Comparison of ENCODE assay signal across 14 mouse cellular contexts in the genomic region with DNA sequence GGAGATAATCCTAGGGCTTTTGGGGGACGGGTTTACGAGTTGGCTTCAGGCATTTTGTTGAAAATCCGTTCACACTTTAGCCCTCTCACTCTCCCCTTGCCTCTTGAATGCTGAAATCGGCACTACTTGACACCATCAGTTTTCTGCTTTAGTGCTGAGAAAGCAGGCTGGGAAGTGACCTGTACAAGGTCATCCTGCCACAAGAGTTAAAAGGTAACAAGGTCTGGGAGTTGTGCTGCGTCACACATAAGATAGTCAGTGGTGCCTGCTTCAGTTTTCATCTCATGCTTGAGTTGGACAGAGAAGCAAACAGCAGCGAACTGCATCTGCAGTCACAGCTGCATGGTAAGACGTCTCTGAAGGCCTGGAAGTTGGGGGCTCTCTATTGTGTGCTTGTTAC. TPM values are rescaled to one million over a fixed set of nuclear protein-coding genes. Genes with fewer than 3 reads are reported as not detected.
DNase-seq lines count a peak whose midpoint lies in the region; ATAC-seq and TF ChIP-seq lines count a peak whose summit lies in the region.
"Had no signal": no experiment of that assay in that cellular context is flagged by ENCODE, and none has a peak within 500 bp of the region (broad histone marks: within the 10 kb centered on the region; RNA-seq: fewer than 3 reads in every experiment).

No protein-coding gene starts in this region.

- H3K4me3 ChIP-seq in heart, embryonic 12.5 days: no peak overlapping the region
- no peak overlapping the region for H3K4me3 ChIP-seq in brown adipose tissue, adult 24 weeks (ENCODE audit: insufficient read depth, low read depth, low read length)
- no peak overlapping the region for H3K4me3 ChIP-seq in heart, postnatal 0 days (ENCODE audit: low read depth, low read length)
- H3K4me3 ChIP-seq: forebrain, embryonic 13.5 days; midbrain, embryonic 12.5 days; myocyte; stomach, embryonic 15.5 days had no signal

- H3K4me2 ChIP-seq in heart, embryonic 12.5 days: no peak overlapping the region
- H3K4me2 ChIP-seq in heart, postnatal 0 days (ENCODE audit: low read depth, low read length): no peak overlapping the region
- H3K4me2 ChIP-seq: forebrain, embryonic 13.5 days; midbrain, embryonic 12.5 days; stomach, embryonic 15.5 days had no signal

- no peak for TF ChIP-seq EP300 in heart, postnatal 0 days (IDR thresholded peaks at IDR 0.05; ENCODE audit: low read depth)

- intact Hi-C loops in heart, postnatal 10 days (cut with DNase I): no loop called here

- H3K27ac ChIP-seq in heart, embryonic 12.5 days (ENCODE audit: poor library complexity, severe bottlenecking): peak overlapping the region; percentile 22
- peak overlapping the region; percentile 36 for H3K27ac ChIP-seq in brown adipose tissue, adult 24 weeks (replicated peaks; ENCODE audit: low read depth, low read length)
- peak overlapping the region; percentile 74 for H3K27ac ChIP-seq in heart, postnatal 0 days (ENCODE audit: low read depth)
- H3K27ac ChIP-seq: forebrain, embryonic 13.5 days; hindbrain, postnatal 0 days; midbrain, embryonic 12.5 days; stomach, embryonic 15.5 days had no signal

- no peak for ATAC-seq in heart, embryonic 12.5 days (ENCODE audit: insufficient number of reproducible peaks, low FRiP score)
- no peak for ATAC-seq in heart, postnatal 0 days (ENCODE audit: insufficient read depth, low read depth)
- ATAC-seq: forebrain, embryonic 13.5 days; hindbrain, postnatal 0 days had no signal

- TF ChIP-seq CTCF in heart, postnatal 0 days (IDR thresholded peaks at IDR 0.05; ENCODE audit: low read depth): no peak

- no peak for DNase-seq in heart, postnatal 10 days
- peak; percentile 34 to 52 for DNase-seq in kidney, postnatal 25 days
- no peak for DNase-seq in kidney, postnatal 10 days
- no peak for DNase-seq in heart, postnatal 0 days (ENCODE audit: low spot score)
- no peak for DNase-seq in embryo, embryonic 9.5 days (ENCODE audit: extremely low spot score)
- DNase-seq: adrenal gland, adult 8-10 months; cerebellum, adult 9-10 months had no signal

- H3K9me3 ChIP-seq in heart, embryonic 12.5 days (replicated peaks): no peaks in the 10 kb centered on the region
- no peaks in the 10 kb centered on the region for H3K9me3 ChIP-seq in heart, postnatal 0 days (replicated peaks; ENCODE audit: control insufficient read depth, low read length)
- H3K9me3 ChIP-seq: forebrain, embryonic 13.5 days; midbrain, embryonic 12.5 days; stomach, embryonic 15.5 days had no signal

- no peaks in the 10 kb centered on the region for H3K27me3 ChIP-seq in heart, embryonic 12.5 days (replicated peaks)
- H3K27me3 ChIP-seq in heart, postnatal 0 days (ENCODE audit: control insufficient read depth, insufficient read depth, low read length): no peaks in the 10 kb centered on the region
- H3K27me3 ChIP-seq: forebrain, embryonic 13.5 days; midbrain, embryonic 12.5 days; stomach, embryonic 15.5 days had no signal

- 49% methylated on average over 7 of the region's 7 CpGs for WGBS in heart, embryonic 12.5 days
- 46% methylated on average over 7 of the region's 7 CpGs for WGBS in heart, postnatal 0 days

- H3K36me3 ChIP-seq in heart, embryonic 12.5 days: peaks cover 12% of the 10 kb centered on the region
- peaks cover 9% of the 10 kb centered on the region; the same call in 1 of the 2 replicates for H3K36me3 ChIP-seq in heart, postnatal 0 days (replicated peaks; ENCODE audit: control insufficient read depth, insufficient read depth, low read length)
- H3K36me3 ChIP-seq: midbrain, embryonic 12.5 days had no signal

- no peak overlapping the region for H3K9ac ChIP-seq in heart, embryonic 12.5 days
- H3K9ac ChIP-seq in heart, postnatal 0 days (replicated peaks; ENCODE audit: low read depth, low read length): no peak overlapping the region
- H3K9ac ChIP-seq: forebrain, embryonic 13.5 days; midbrain, embryonic 12.5 days; stomach, embryonic 15.5 days had no signal

- peaks cover 55% of the 10 kb centered on the region for H3K4me1 ChIP-seq in heart, embryonic 12.5 days (replicated peaks)
- peaks cover 23% of the 10 kb centered on the region for H3K4me1 ChIP-seq in brown adipose tissue, adult 24 weeks (ENCODE audit: control insufficient read depth, insufficient read depth, insufficient read length, low read length)
- peaks cover 46% of the 10 kb centered on the region for H3K4me1 ChIP-seq in heart, postnatal 0 days (ENCODE audit: control insufficient read depth, insufficient read depth)

RNA-seq across cellular contexts. Expression of a gene that starts 57.5 kb away (rescaled TPM):
- polyA plus RNA-seq in heart, embryonic 12.5 days (2016; fragmentation: Nextera tagmentation; extraction: Ambion mirVana): 154 and 157 TPM in 2 replicates
- 10 to 100 TPM; 79.2 to 83.7 TPM for total RNA-seq in heart, postnatal 10 days (2021)
- 40.1 and 40.8 TPM in 2 replicates for polyA plus RNA-seq in brown adipose tissue, adult 24 weeks (2012; ENCODE audit: insufficient read depth, insufficient read length, missing spikeins)
- total RNA-seq in heart, postnatal 0 days (2014; rRNA removed; ENCODE audit: low replicate concordance): 62.1 and 78.8 TPM in 2 replicates
- 81.2 and 82.9 TPM in 2 replicates for polyA plus RNA-seq in heart, postnatal 0 days (2015; fragmentation: Nextera tagmentation; extraction: Ambion mirVana)

Comparison
In these comparisons a context has a peak if more than half of its experiments do, and no peak if none do; other contexts are left out.
1. DNase-seq: peak in kidney, postnatal 25 days (2 of 2); none in heart, postnatal 10 days (0 of 2), kidney, postnatal 10 days (single experiment), heart, postnatal 0 days (single experiment) and embryo, embryonic 9.5 days (single experiment).
2. H3K27ac ChIP-seq: peak in every context shown above with its lines; median percentile 74 in heart, postnatal 0 days; 36 in brown adipose tissue, adult 24 weeks; 22 in heart, embryonic 12.5 days.